7 mouse cellular contexts compared by ENCODE assay signal in the genomic region with DNA sequence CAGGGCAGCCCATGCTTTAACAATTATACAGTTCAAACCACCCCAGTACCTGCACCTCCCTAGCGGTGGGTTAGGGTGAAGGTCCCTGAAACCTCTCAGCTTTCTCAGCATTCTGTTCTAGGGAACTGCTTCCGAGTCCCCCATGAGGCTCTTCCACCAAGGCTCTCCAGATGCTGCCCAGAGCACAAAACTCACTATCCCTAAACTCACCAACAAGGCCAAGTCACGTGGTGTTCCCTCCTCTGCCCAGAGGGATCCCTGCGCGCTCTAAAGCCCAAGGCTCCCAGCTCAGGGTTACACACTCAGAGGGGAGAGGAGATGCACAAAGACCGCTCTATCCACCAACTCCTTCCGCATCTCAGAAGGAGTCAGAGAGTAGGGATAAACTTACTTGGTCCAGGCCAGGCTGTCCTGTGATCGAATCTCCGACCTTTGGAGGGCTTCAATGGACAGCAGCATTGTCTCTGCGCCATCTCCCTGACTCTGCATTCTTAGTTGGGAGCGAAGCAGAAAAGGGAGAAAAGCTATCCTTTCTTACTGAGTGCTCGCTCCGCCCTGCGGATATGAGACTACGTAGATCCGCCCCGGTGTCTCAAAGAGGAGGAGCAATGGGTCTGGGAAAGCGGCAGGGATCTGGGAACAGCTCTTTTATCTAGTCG.
DNase-seq lines count a peak whose midpoint lies in the region; ATAC-seq and TF ChIP-seq lines count a peak whose summit lies in the region.

No protein-coding gene starts in this region.

- TF ChIP-seq POLR2A in cortical plate, adult 2 months (IDR thresholded peaks at IDR 0.05; ENCODE audit: extremely low read depth, insufficient read depth, low read length), result peak; percentile 87

- no peaks in the 10 kb centered on the region for H3K9me3 ChIP-seq in hindbrain, postnatal 0 days (ENCODE audit: low read length)

- H3K4me1 ChIP-seq in cortical plate, adult 2 months (ENCODE audit: control insufficient read depth, insufficient read depth, low read length), result no peaks in the 10 kb centered on the region; the same call in none of the 2 replicates
- H3K4me1 ChIP-seq in hindbrain, postnatal 0 days (ENCODE audit: insufficient read depth, low read length), result no peaks in the 10 kb centered on the region

- no peaks in the 10 kb centered on the region for H3K36me3 ChIP-seq in hindbrain, postnatal 0 days (ENCODE audit: insufficient read depth, low read length)

- peak overlapping the region; percentile 80 for H3K4me3 ChIP-seq in cortical plate, adult 2 months (ENCODE audit: insufficient read depth, low read length)
- H3K4me3 ChIP-seq in gastrocnemius, adult 2 months, result peak overlapping the region; percentile 76
- H3K4me3 ChIP-seq in hindbrain, postnatal 0 days (ENCODE audit: low read length), result peak overlapping the region; percentile 49
- H3K4me3 ChIP-seq in left cerebral cortex, adult 2 months, result peak overlapping the region; percentile 61

- 0 out of 2 replicates have a peak overlapping the region, but pooled peaks have one; percentile 15 for H3K27ac ChIP-seq in cortical plate, adult 2 months (ENCODE audit: insufficient read depth, low read length)
- H3K27ac ChIP-seq in gastrocnemius, adult 2 months, result peak overlapping the region; percentile 84
- peak overlapping the region; percentile 70 for H3K27ac ChIP-seq in hindbrain, postnatal 0 days
- peak overlapping the region; percentile 83 for H3K27ac ChIP-seq in left cerebral cortex, adult 2 months

- ATAC-seq in hindbrain, postnatal 0 days, result peak; percentile 97

- 19% methylated on average over 19 of the region's 19 CpGs for WGBS in hindbrain, postnatal 0 days

- intact Hi-C loops in gastrocnemius, adult 2 months (cut with DNase I), result no loop called here
- intact Hi-C loops in left cerebral cortex, adult 2 months (cut with DNase I), result loop anchor here (5.0 kb wide), 1 partner anchor 92 kb away; no protein-coding TSS in a partner anchor

- H3K9ac ChIP-seq in hindbrain, postnatal 0 days (replicated peaks; ENCODE audit: low read length), result peak overlapping the region; percentile 45

- H3K4me2 ChIP-seq in hindbrain, postnatal 0 days (ENCODE audit: low read depth, low read length), result peak overlapping the region; percentile 55

- DNase-seq in adrenal gland, adult 18-20 months (ENCODE audit: low spot score in 2 of 2), result peak; percentile 36 to 41
- peak; percentile 58 for DNase-seq in gastrocnemius, adult 2 months
- peak; percentile 81 for DNase-seq in hindbrain, postnatal 0 days (ENCODE audit: low spot score)
- peak; percentile 47 to 60 for DNase-seq in left cerebral cortex, adult 2 months (ENCODE audit: extremely low spot score in 1 of 2, low spot score in 2 of 2)
- DNase-seq in lung, postnatal 4 days, result peak; percentile 55 to 61
- DNase-seq in right cerebral cortex, adult 18-20 months, result peak; percentile 68

- H3K27me3 ChIP-seq in hindbrain, postnatal 0 days (ENCODE audit: insufficient read depth, low read length), result no peaks in the 10 kb centered on the region

- TF ChIP-seq CTCF in cortical plate, adult 2 months (IDR thresholded peaks at IDR 0.05; ENCODE audit: extremely low read depth, insufficient read depth, low read length), result no peak
- no peak for TF ChIP-seq CTCF in gastrocnemius, adult 2 months (IDR thresholded peaks at IDR 0.05)
- TF ChIP-seq CTCF in hindbrain, postnatal 0 days (IDR thresholded peaks at IDR 0.05; ENCODE audit: low read depth), result peak; percentile 29
- no peak; the same call in none of the 2 replicates for TF ChIP-seq CTCF in left cerebral cortex, adult 2 months (IDR thresholded peaks at IDR 0.05)

Comparison
In these comparisons a context has a peak if more than half of its experiments do, and no peak if none do; other contexts are left out.
1. Peak in every context shown above with its lines: DNase-seq, ATAC-seq, H3K4me3 ChIP-seq and H3K27ac ChIP-seq.
2. H3K27ac ChIP-seq: peak in every context shown above with its lines; median percentile 84 in gastrocnemius, adult 2 months; 83 in left cerebral cortex, adult 2 months; 70 in hindbrain, postnatal 0 days; 15 in cortical plate, adult 2 months.